Mouse (Mus musculus) midbrain, postnatal 0 days (tissue): Measurements from ENCODE around the gene Ccl22. TPM values are rescaled to one million over a fixed set of nuclear protein-coding genes. Genes with fewer than 3 reads are reported as not detected.

Experiments used
- ATAC-seq: fragments of 200-750 bp; cut with Nextera tagmentation; 2 replicates; pipeline ENCODE4 v1.8.0; 2017; ENCODE audit warnings: moderate number of reproducible peaks, mild to moderate bottlenecking, moderate TSS enrichment, moderate library complexity; ENCODE audit not compliant: low FRiP score
- DNase-seq: peaks from one replicate; pipeline ENCODE4 v3.0.0-alpha.2; 2015; ENCODE audit warnings: low spot score
- H3K27ac ChIP-seq: fragments of 300-500 bp; sonication (generic); 2 replicates; pipeline ENCODE4 v1.5.1; 2014; ENCODE audit warnings: low read depth, mild to moderate bottlenecking, low read length, mixed read lengths
- H3K27me3 ChIP-seq: fragments of 300-500 bp; sonication (generic); 2 replicates; pipeline ENCODE4 v1.6.1; 2014; ENCODE audit warnings: low read length, control low read depth, mixed read lengths; ENCODE audit not compliant: insufficient read depth
- H3K36me3 ChIP-seq: fragments of 300-500 bp; sonication (generic); 2 replicates; pipeline ENCODE4 v1.6.1; 2014; ENCODE audit warnings: low read length, control low read depth, mixed read lengths; ENCODE audit not compliant: insufficient read depth
- H3K4me1 ChIP-seq: fragments of 300-500 bp; sonication (generic); 2 replicates; pipeline ENCODE4 v1.6.1; 2014; ENCODE audit warnings: mild to moderate bottlenecking, control low read depth, antibody characterized with exemption, low read length, mixed read lengths; ENCODE audit not compliant: insufficient read depth
- H3K4me2 ChIP-seq: fragments of 300-500 bp; sonication (generic); 2 replicates; pipeline ENCODE4 v1.6.1; 2014; ENCODE audit warnings: low read depth, mild to moderate bottlenecking, low read length, mixed read lengths; ENCODE audit not compliant: poor library complexity, severe bottlenecking
- H3K4me3 ChIP-seq: fragments of 300-500 bp; sonication (generic); 2 replicates; pipeline ENCODE4 v1.5.1; 2014; ENCODE audit warnings: low read depth, mild to moderate bottlenecking, low read length, moderate library complexity
- H3K9ac ChIP-seq: fragments of 300-500 bp; sonication (generic); replicated peaks from 2 replicates; pipeline ENCODE4 v1.6.1; 2014; ENCODE audit warnings: mild to moderate bottlenecking, low read length, moderate library complexity, mixed read lengths; ENCODE audit not compliant: poor library complexity, severe bottlenecking
- H3K9me3 ChIP-seq: fragments of 300-500 bp; sonication (generic); 2 replicates; pipeline ENCODE4 v1.6.1; 2016; ENCODE audit warnings: low read length, control low read depth
- CTCF ChIP-seq: IDR thresholded peaks from 2 replicates; pipeline ENCODE4 v1.5.1; 2016; ENCODE audit warnings: antibody characterized with exemption, mild to moderate bottlenecking
- WGBS: fragments of 180-500 bp; shearing (Covaris S2); extraction: QIAGEN DNeasy Blood & Tissue Kit; methylation state at CpG from one replicate; pipeline ENCODE4 v1.1.7; 2014; 5-methylcytosine and 5-hydroxymethylcytosine counted together
- polyA plus RNA-seq: library from polyadenylated mRNA; unstranded; fragments of >200 nt; fragmentation: Nextera tagmentation; extraction: Ambion mirVana; gene quantifications from 2 replicates; pipeline ENCODE4 v1.2.1, GENCODE M21; 2015
- total RNA-seq: library from RNA; depleted of rRNA; stranded (reverse); fragments of >200 nt; gene quantifications from 2 replicates; pipeline ENCODE4 v1.2.3, GENCODE M21; 2014

The Ccl22 gene
- total and polyA plus RNA-seq, 2 experiments from 2014 or later, result not detected

DNA sequence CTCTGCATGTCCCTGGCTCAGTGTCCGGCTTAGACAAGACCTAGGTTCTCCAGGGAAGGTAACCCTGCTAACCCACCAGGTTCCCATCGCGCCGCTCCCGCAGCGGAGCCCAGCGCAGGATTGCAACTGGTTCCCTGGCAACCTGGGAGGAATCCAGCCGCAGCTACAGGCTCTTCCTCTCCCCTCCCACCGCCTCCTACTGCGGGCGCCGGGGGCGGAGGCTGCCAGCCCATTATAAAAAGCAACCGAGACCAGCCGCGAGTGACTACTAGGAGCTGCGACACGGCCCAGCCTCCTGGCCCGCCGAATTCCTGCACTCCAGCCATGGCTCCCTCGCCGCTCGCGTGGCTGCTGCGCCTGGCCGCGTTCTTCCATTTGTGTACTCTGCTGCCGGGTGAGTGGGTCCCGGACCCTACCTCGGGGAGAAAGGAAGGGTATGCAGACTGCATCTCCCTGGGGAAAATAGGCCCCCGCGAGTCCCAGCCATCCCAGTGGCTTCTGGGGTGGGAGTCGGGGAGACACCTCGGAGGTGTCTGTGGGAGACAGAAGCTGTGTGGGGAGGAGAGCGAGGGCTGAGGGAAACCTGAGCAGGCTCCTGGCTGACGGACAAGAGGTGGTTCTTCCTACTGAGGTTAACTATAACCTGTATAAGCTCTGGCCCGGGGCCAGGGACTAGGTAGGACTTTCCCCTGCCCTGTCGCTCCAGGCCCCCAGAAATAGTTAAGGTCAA is 26.7 kb downstream of the Ccl22 start, which contains the start of gene Cx3cl1:
Cx3cl1 (plus strand) TSS at position 69 of the 730 bp plus-strand sequence.
- WGBS, result under 1% methylated on average over 37 of the region's 38 CpGs
- peak within 1 kb of the TSS; percentile 73 for H3K27ac ChIP-seq
- ATAC-seq (peak; percentile 81), DNase-seq (peak; percentile 87)
- TF ChIP-seq CTCF, result no peak
- H3K36me3 ChIP-seq, result no peaks in the 10 kb centered on the region
- peaks cover 7% of the 10 kb centered on the region; the same call in 1 of the 2 replicates for H3K4me1 ChIP-seq
- peak within 1 kb of the TSS; percentile 81 for H3K4me2 ChIP-seq
- peak within 1 kb of the TSS; percentile 88 for H3K9ac ChIP-seq
- H3K9me3 ChIP-seq, result no peaks in the 10 kb centered on the region
- H3K27me3 ChIP-seq, result 0 out of 2 replicates have a peak, but pooled peaks cover 3% of the 10 kb centered on the region
- peak within 1 kb of the TSS; percentile 61 for H3K4me3 ChIP-seq

DNA sequence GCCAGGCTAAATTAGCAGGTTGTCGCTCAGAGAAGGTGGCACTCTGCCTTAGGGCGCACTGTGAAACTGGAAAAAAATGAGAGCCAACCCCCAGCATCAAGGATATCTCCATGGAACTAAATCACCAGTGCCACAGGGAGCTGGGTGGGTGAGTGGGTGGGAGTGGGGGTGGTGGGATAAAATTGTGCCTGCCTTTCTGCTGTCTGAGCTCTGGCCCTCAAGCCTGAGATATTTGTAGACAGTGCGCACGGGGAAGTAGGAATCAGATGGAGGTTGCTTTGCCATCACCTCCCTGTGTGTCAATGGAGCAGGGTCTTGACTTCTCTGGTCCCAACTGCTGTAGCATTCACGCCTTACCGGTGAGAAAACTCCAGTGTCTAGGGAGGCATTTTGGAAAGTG is 27.7 kb downstream of the Ccl22 start:
- H3K27ac ChIP-seq, result peak overlapping the region; percentile 73
- H3K36me3 ChIP-seq, result no peaks in the 10 kb centered on the region
- H3K9ac ChIP-seq, result peak overlapping the region; percentile 88
- no peaks in the 10 kb centered on the region for H3K9me3 ChIP-seq
- H3K4me3 ChIP-seq, result peak overlapping the region; percentile 61
- H3K4me2 ChIP-seq, result peak overlapping the region; percentile 81
- ATAC-seq (no peak), DNase-seq (no peak)
- WGBS, result 42% methylated on average over 6 of the region's 6 CpGs
- TF ChIP-seq CTCF, result no peak
- H3K27me3 ChIP-seq, result 0 out of 2 replicates have a peak, but pooled peaks cover 3% of the 10 kb centered on the region
- H3K4me1 ChIP-seq, result peaks cover 7% of the 10 kb centered on the region; the same call in 1 of the 2 replicates

DNA sequence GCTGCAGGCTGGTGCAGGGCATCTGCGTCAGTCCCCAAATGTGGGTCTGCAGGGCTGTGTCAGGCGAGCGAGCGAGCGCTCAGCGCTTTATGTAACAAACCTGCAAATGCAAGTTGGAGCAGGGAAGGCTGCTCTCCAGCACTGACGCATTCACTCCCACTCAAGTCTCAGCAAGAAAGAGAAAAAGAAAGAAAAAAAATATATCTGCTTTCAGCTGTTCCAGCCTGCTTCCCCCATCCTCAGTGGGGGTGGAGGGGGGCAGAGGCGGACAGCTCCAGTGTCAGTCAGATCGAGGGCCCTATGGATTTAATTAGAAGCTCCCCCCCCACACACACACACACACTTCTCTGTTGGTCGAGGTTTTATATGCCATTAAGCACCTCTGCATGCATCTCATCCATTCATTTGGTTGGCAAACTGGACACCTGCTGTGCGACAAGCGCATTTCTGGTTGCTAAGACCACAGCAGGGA is 28.3 kb downstream of the Ccl22 start:
- H3K27me3 ChIP-seq, result 0 out of 2 replicates have a peak, but pooled peaks cover 3% of the 10 kb centered on the region
- ATAC-seq (peak; percentile 29), DNase-seq (peak; percentile 42)
- H3K36me3 ChIP-seq, result no peaks in the 10 kb centered on the region
- H3K4me2 ChIP-seq, result peak overlapping the region; percentile 81
- 10% methylated on average over 12 of the region's 12 CpGs for WGBS
- TF ChIP-seq CTCF, result no peak
- H3K9me3 ChIP-seq, result no peaks in the 10 kb centered on the region
- peaks cover 13% of the 10 kb centered on the region; the same call in 1 of the 2 replicates for H3K4me1 ChIP-seq
- H3K27ac ChIP-seq, result peak overlapping the region; percentile 73; the same call in 1 of the 2 replicates
- H3K4me3 ChIP-seq, result peak overlapping the region; percentile 61
- H3K9ac ChIP-seq, result peak overlapping the region; percentile 88

DNA sequence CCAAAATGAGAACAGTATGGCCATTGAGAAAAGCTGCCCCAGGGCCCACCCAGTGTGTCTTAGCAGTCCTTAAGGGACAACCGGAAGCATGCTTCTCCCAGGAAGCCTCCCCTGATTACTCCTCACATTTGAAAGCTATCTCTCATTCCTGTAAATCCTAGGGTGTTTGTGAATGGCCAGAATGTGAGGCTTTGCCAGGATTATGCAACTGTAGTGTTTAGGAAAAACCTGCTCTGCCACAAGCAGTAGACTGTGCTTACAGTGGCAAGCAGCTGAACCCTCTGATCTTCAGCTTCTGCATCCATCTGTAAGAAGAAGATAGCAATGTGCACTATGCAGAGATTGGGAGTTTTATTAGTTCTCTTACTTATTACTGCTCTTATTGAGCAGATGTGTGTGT is 29.2 kb downstream of the Ccl22 start:
- TF ChIP-seq CTCF, result no peak
- H3K4me2 ChIP-seq, result peak overlapping the region; percentile 81
- peaks cover 14% of the 10 kb centered on the region; the same call in 1 of the 2 replicates for H3K4me1 ChIP-seq
- no peaks in the 10 kb centered on the region for H3K9me3 ChIP-seq
- H3K36me3 ChIP-seq, result peaks cover 6% of the 10 kb centered on the region; the same call in 1 of the 2 replicates
- 89% methylated on average over 1 of the region's 1 CpGs for WGBS
- H3K27me3 ChIP-seq, result 0 out of 2 replicates have a peak, but pooled peaks cover 3% of the 10 kb centered on the region
- ATAC-seq (no peak), DNase-seq (no peak)
- H3K9ac ChIP-seq, result no peak overlapping the region
- no peak overlapping the region for H3K27ac ChIP-seq
- no peak overlapping the region for H3K4me3 ChIP-seq

DNA sequence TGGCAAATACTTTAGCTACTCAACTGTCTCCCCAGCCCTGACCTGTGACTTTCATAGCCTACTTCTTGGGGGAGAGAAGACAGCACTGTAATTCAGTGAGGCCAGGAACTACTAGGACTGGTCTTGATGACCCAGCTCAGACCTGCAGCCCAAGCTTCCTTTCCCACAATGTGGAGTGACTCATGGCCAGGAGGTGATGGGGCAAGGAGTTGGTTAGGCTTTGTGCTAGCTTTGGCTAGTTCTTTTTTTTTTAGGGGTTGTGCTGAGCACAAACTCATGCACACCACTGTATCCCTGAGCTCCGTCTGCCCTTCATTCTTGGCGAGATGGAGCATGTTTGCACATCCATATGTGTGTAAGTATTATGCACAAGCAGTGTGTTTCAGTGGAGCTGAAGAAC is 31.0 kb downstream of the Ccl22 start:
- H3K4me1 ChIP-seq, result peaks cover 11% of the 10 kb centered on the region; the same call in 1 of the 2 replicates
- H3K4me2 ChIP-seq, result no peak overlapping the region
- no peaks in the 10 kb centered on the region for H3K27me3 ChIP-seq
- 93% methylated on average over 2 of the region's 2 CpGs for WGBS
- H3K4me3 ChIP-seq, result no peak overlapping the region
- no peak for ATAC-seq
- H3K36me3 ChIP-seq, result peaks cover 12% of the 10 kb centered on the region; the same call in 1 of the 2 replicates
- no peak for DNase-seq
- H3K9me3 ChIP-seq, result no peaks in the 10 kb centered on the region
- no peak overlapping the region for H3K9ac ChIP-seq
- TF ChIP-seq CTCF, result no peak
- no peak overlapping the region for H3K27ac ChIP-seq

DNA sequence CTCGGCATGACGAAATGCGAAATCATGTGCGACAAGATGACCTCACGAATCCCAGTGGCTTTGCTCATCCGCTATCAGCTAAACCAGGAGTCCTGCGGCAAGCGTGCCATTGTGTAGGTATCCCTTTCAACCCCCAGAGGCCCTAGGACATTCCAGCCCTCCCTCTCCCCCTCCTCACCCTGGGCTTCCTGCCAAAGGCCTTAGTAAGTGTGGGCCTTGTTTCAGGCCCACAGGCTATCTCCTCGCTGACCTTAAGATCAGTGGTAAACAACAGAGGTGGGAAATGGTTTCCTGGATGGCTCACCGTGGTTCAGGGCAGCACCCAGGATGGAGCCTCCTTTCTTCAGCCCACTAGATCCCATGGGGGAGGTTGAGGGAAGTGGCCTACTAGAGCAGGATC is 32.6 kb downstream of the Ccl22 start:
- Histone ChIP-seq H3K4me1 (peaks cover 12% of the 10 kb centered on the region; the same call in 1 of the 2 replicates), H3K9ac (no peak overlapping the region), H3K27ac (no peak overlapping the region), H3K9me3 (no peaks in the 10 kb centered on the region), H3K36me3 (peaks cover 12% of the 10 kb centered on the region; the same call in 1 of the 2 replicates), H3K27me3 (no peaks in the 10 kb centered on the region), H3K4me3 (no peak overlapping the region), H3K4me2 (no peak overlapping the region)
- ATAC-seq (no peak), DNase-seq (no peak)
- TF ChIP-seq CTCF, result no peak
- 62% methylated on average over 10 of the region's 10 CpGs for WGBS
